Mouse (Mus musculus) brain, adult 2 months (tissue): ENCODE measurements around the gene Pgghg.

Source experiments
- DNase-seq: peaks from one replicate; pipeline ENCODE4 v3.0.0; 2011; ENCODE audit warnings: low read depth, low spot score

Pgghg gene

DNA sequence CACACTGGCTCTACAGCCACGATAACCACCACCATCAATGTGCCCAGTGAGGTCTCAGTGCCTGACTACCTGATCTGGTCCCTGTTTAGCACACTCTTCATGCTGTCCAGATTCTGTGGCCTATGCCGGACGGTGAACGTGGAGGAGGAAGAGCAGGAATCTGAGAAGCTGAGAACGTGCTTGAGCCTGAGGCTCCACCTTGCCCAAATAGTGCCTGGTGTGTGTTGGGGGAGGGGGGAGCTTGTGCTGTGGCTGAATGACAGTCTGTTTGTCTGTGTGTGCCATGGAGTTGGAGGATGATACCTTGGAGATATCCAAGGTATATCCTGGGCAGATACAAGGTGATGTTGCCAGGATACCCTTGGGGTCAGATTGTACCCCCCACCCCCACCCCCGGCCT is 49.0 kb downstream of the Pgghg start:
- no peak for DNase-seq

DNA sequence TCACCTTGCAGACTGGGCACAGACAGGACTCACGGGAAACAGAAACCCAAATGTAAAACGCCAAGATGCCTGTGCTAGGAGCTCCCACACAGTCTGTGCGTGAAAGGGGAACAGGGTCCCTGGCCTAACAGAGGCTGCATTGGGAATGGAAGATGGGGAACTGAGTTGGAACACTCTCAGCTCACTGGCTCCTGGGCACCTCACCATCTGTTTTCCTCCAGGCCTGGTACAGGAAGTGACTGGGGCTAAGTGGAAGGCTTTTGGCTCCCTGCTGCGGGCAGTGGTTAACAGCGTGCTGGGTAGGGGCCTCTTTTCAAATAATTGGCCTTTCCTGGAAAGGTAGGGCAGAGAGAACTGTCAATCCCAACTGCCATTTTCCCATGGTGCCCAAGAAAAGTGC is 49.4 kb downstream of the Pgghg start:
- DNase-seq = no peak

- DNase-seq = no peak
Measured at GRCm38 (mm10) chr7:140991117-140991689, 50.0 kb downstream of the Pgghg start.
